9 mouse cellular contexts compared by ENCODE assay signal in the genomic region with DNA sequence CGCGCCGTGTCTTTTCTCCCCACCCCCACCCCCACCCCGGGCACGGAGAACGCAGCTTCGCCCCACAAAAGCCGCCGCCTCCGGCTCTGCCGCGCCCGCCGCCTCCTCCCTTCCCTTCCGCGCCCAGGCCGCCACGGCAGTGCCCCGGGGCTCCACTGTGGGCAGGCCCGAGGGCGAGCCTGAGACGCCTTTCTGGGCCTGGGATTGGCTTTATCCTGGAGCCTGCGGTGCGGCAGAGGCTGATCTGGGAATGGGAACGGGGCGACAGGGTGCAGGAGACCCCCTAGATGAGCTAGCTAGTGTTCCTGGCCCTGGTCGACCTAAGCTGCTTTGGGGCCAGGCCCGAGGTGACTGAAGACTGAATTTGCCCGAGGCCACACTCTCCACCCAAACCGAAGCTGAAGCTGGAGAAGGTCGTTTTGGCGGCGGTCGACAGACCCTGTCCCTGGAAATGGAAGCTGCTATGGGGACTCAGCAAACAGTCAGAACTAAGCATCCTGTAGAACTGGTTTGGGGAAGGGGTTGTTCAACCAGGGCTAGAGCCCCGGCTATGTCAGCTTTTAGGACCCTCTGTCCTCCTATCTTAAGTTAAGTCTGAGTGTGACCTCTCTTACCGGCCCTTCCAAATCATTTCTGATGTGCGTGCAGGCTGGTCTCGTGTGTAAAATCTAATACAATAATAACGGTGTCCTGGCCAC. TPM values are rescaled to one million over a fixed set of nuclear protein-coding genes. Genes with fewer than 3 reads are reported as not detected.
DNase-seq lines count a peak whose midpoint lies in the region; ATAC-seq and TF ChIP-seq lines count a peak whose summit lies in the region.
"Had no signal": no experiment of that assay in that cellular context is flagged by ENCODE, and none has a peak within 500 bp of the region (broad histone marks: within the 10 kb centered on the region; RNA-seq: fewer than 3 reads in every experiment).

No protein-coding gene starts in this region.

- DNase-seq in layer of hippocampus, adult 2 months (ENCODE audit: low spot score in 2 of 2): no peak
- DNase-seq in layer of hippocampus, adult 9-10 months (ENCODE audit: low spot score): no peak
- no peak for DNase-seq in liver, adult 2 months (ENCODE audit: extremely low read depth, low read depth, low spot score)
- peak; percentile 82 for DNase-seq in thymus, postnatal 14 days

- peaks cover 32% of the 10 kb centered on the region for H3K4me1 ChIP-seq in bone marrow macrophage, adult 2 months (ENCODE audit: control insufficient read depth, insufficient read depth, low read length)
- H3K4me1 ChIP-seq in hindbrain, embryonic 15.5 days (replicated peaks): peaks cover 33% of the 10 kb centered on the region
- peaks cover 9% of the 10 kb centered on the region for H3K4me1 ChIP-seq in liver, adult 2 months (ENCODE audit: control insufficient read depth, insufficient read depth, low read length)

- H3K79me2 ChIP-seq in liver, adult 2 months (ENCODE audit: control insufficient read depth, insufficient read depth, low read length): peaks cover 13% of the 10 kb centered on the region
- H3K79me2 ChIP-seq in myocyte (ENCODE audit: control insufficient read depth, insufficient read depth): peaks cover 41% of the 10 kb centered on the region

- H3K27me3 ChIP-seq in hindbrain, embryonic 15.5 days: no peaks in the 10 kb centered on the region
- H3K27me3 ChIP-seq in liver, adult 2 months (ENCODE audit: control insufficient read depth, insufficient read depth, low read length): no peaks in the 10 kb centered on the region
- H3K27me3 ChIP-seq in myocyte (ENCODE audit: control insufficient read depth, insufficient read depth, insufficient read length): no peaks in the 10 kb centered on the region

- no peak for TF ChIP-seq CTCF in layer of hippocampus, adult 2 months (conservative IDR thresholded peaks at IDR 0.05)
- no peak for TF ChIP-seq CTCF in bone marrow macrophage, adult 2 months (IDR thresholded peaks at IDR 0.05; ENCODE audit: low read depth, low read length)
- TF ChIP-seq CTCF in liver, adult 2 months (IDR thresholded peaks at IDR 0.05; ENCODE audit: low read depth, low read length): no peak

- ATAC-seq in erythroid progenitor cell, adult 5-6 weeks (replicated peaks; ENCODE audit: low FRiP score, poor library complexity, severe bottlenecking): peak; percentile 64
- ATAC-seq in hindbrain, embryonic 15.5 days (ENCODE audit: low FRiP score, low read depth): peak; percentile 41

- WGBS in hindbrain, embryonic 15.5 days: under 1% methylated on average over 36 of the region's 39 CpGs
- under 1% methylated on average over 37 of the region's 39 CpGs for WGBS in liver, adult 2 months

- H3K9me3 ChIP-seq in hindbrain, embryonic 15.5 days: no peaks in the 10 kb centered on the region

- peak overlapping the region; percentile 93 for H3K4me3 ChIP-seq in layer of hippocampus, adult 2 months
- H3K4me3 ChIP-seq in bone marrow macrophage, adult 2 months (ENCODE audit: insufficient read depth, low read length): peak overlapping the region; percentile 82
- H3K4me3 ChIP-seq in hindbrain, embryonic 15.5 days: peak overlapping the region; percentile 74
- peak overlapping the region; percentile 71 for H3K4me3 ChIP-seq in liver, adult 2 months (ENCODE audit: insufficient read depth, low read depth, low read length)
- peak overlapping the region; percentile 84 for H3K4me3 ChIP-seq in myocyte

- H3K36me3 ChIP-seq in hindbrain, embryonic 15.5 days: no peaks in the 10 kb centered on the region
- H3K36me3 ChIP-seq in liver, adult 2 months (ENCODE audit: control insufficient read depth, insufficient read depth, low read length): no peaks in the 10 kb centered on the region
- H3K36me3 ChIP-seq in myocyte (ENCODE audit: control insufficient read depth, insufficient read depth): no peaks in the 10 kb centered on the region

- no peak for TF ChIP-seq POLR2A in bone marrow macrophage, adult 2 months (IDR thresholded peaks at IDR 0.05; ENCODE audit: borderline replicate concordance, low read depth, low read length)
- no peak for TF ChIP-seq POLR2A in liver, adult 2 months (IDR thresholded peaks at IDR 0.05; ENCODE audit: extremely low read depth, insufficient read depth, low read length)
- TF ChIP-seq POLR2A in myocyte (IDR thresholded peaks at IDR 0.05; ENCODE audit: insufficient read length, low read depth): no peak

- H3K4me2 ChIP-seq in hindbrain, embryonic 15.5 days: peak overlapping the region; percentile 94
- H3K4me2 ChIP-seq in myocyte (ENCODE audit: low read depth): peak overlapping the region; percentile 98

- H3K9ac ChIP-seq in hindbrain, embryonic 15.5 days: peak overlapping the region; percentile 87
- H3K9ac ChIP-seq in liver, adult 2 months (ENCODE audit: low read depth, low read length): peak overlapping the region; percentile 77

- H3ac ChIP-seq in myocyte (ENCODE audit: control insufficient read depth, insufficient read length): peak overlapping the region; percentile 71

- peak overlapping the region; percentile 96 for H3K27ac ChIP-seq in layer of hippocampus, adult 2 months
- peak overlapping the region; percentile 39; the same call in 1 of the 2 replicates for H3K27ac ChIP-seq in bone marrow macrophage, adult 2 months (ENCODE audit: insufficient read depth, low read depth, low read length)
- peak overlapping the region; percentile 88 for H3K27ac ChIP-seq in hindbrain, embryonic 15.5 days (replicated peaks)
- H3K27ac ChIP-seq in liver, adult 2 months (replicated peaks; ENCODE audit: insufficient read depth, low read depth, low read length): peak overlapping the region; percentile 79

TF ChIP-seq in myocyte, 11 proteins besides CTCF, POLR2A, EP300 and RAD21:
- no peak for TF ChIP-seq USF1 (IDR thresholded peaks at IDR 0.05; ENCODE audit: low read depth)
- no peak for TF ChIP-seq MAX (IDR thresholded peaks at IDR 0.05; ENCODE audit: low read depth)
- TF ChIP-seq E2F4 (IDR thresholded peaks at IDR 0.05; ENCODE audit: insufficient read depth): no peak

RNA-seq across cellular contexts. Expression of a gene that starts 0.6 kb away (rescaled TPM):
- 10 to 100 TPM; 88.7 to 94.8 TPM for total RNA-seq in layer of hippocampus, adult 2 months (2021)
- 15.5 and 17.9 TPM in 2 replicates for polyA plus RNA-seq in bone marrow macrophage, adult 2 months (2012; ENCODE audit: insufficient read depth, insufficient read length, missing spikeins)
- 7.2 and 11.3 TPM in 2 replicates for total RNA-seq in erythroid progenitor cell, adult 5-6 weeks (2015; ENCODE audit: low replicate concordance)
- total RNA-seq in erythroid progenitor cell, adult 5-6 weeks (2017; ENCODE audit: low replicate concordance): 0.23 and 1.8 TPM in 2 replicates
- polyA plus RNA-seq in hindbrain, embryonic 15.5 days (2015; fragmentation: Nextera tagmentation; extraction: Ambion mirVana): 35.2 and 39.3 TPM in 2 replicates
- 1.3 and 2.6 TPM in 2 replicates for total RNA-seq in liver, adult 2 months (2014; rRNA removed)
- 5.5 and 7.4 TPM in 2 replicates for polyA plus RNA-seq in liver, adult 2 months (2012; rRNA removed)
- 47.6 TPM for polyA plus RNA-seq in myocyte (2012; fragmentation: generic; extraction: Trizol)

RNA-seq across cellular contexts. Expression of a gene that starts 30.7 kb away (rescaled TPM):
- 10 to 100 TPM; 70.4 to 82.6 TPM for total RNA-seq in layer of hippocampus, adult 2 months (2021)
- 60.3 and 61.3 TPM in 2 replicates for polyA plus RNA-seq in bone marrow macrophage, adult 2 months (2012; ENCODE audit: insufficient read depth, insufficient read length, missing spikeins)
- 154 and 195 TPM in 2 replicates for total RNA-seq in erythroid progenitor cell, adult 5-6 weeks (2015; ENCODE audit: low replicate concordance)
- 314 and 346 TPM in 2 replicates for total RNA-seq in erythroid progenitor cell, adult 5-6 weeks (2017; ENCODE audit: low replicate concordance)
- 100 and 101 TPM in 2 replicates for polyA plus RNA-seq in hindbrain, embryonic 15.5 days (2015; fragmentation: Nextera tagmentation; extraction: Ambion mirVana)
- 14.6 and 15.6 TPM in 2 replicates for total RNA-seq in liver, adult 2 months (2014; rRNA removed)
- polyA plus RNA-seq in liver, adult 2 months (2012; rRNA removed): 6.6 TPM in 2 replicates
- 17.6 TPM for polyA plus RNA-seq in myocyte (2012; fragmentation: generic; extraction: Trizol)

RNA-seq across cellular contexts. Expression of a gene that starts 31.6 kb away (rescaled TPM):
- total RNA-seq in layer of hippocampus, adult 2 months (2021): not detected
- not detected in 2 replicates for polyA plus RNA-seq in bone marrow macrophage, adult 2 months (2012; ENCODE audit: insufficient read depth, insufficient read length, missing spikeins)
- not detected in 2 replicates for total RNA-seq in erythroid progenitor cell, adult 5-6 weeks (2015; ENCODE audit: low replicate concordance)
- not detected in 2 replicates for total RNA-seq in erythroid progenitor cell, adult 5-6 weeks (2017; ENCODE audit: low replicate concordance)
- 0.56 and 0.80 TPM in 2 replicates for polyA plus RNA-seq in hindbrain, embryonic 15.5 days (2015; fragmentation: Nextera tagmentation; extraction: Ambion mirVana)
- total RNA-seq in liver, adult 2 months (2014; rRNA removed): not detected in 2 replicates
- not detected in 2 replicates for polyA plus RNA-seq in liver, adult 2 months (2012; rRNA removed)
- polyA plus RNA-seq in myocyte (2012; fragmentation: generic; extraction: Trizol): 0.47 TPM
- total RNA-seq: left cerebral cortex, postnatal 25 days had no signal

RNA-seq across cellular contexts. Expression of a gene that starts 39.8 kb away (rescaled TPM):
- 100 to 1,000 TPM; 278 to 305 TPM for total RNA-seq in layer of hippocampus, adult 2 months (2021)
- 177 and 186 TPM in 2 replicates for polyA plus RNA-seq in bone marrow macrophage, adult 2 months (2012; ENCODE audit: insufficient read depth, insufficient read length, missing spikeins)
- 84.7 and 109 TPM in 2 replicates for total RNA-seq in erythroid progenitor cell, adult 5-6 weeks (2015; ENCODE audit: low replicate concordance)
- 31.3 and 35.6 TPM in 2 replicates for total RNA-seq in erythroid progenitor cell, adult 5-6 weeks (2017; ENCODE audit: low replicate concordance)
- polyA plus RNA-seq in hindbrain, embryonic 15.5 days (2015; fragmentation: Nextera tagmentation; extraction: Ambion mirVana): 222 and 231 TPM in 2 replicates
- total RNA-seq in liver, adult 2 months (2014; rRNA removed): 63.5 and 85.9 TPM in 2 replicates
- 77.2 and 82.0 TPM in 2 replicates for polyA plus RNA-seq in liver, adult 2 months (2012; rRNA removed)
- 126 TPM for polyA plus RNA-seq in myocyte (2012; fragmentation: generic; extraction: Trizol)

Comparison
In these comparisons a context has a peak if more than half of its experiments do, and no peak if none do; other contexts are left out.
1. H3K27ac ChIP-seq: peak in every context shown above with its lines; median percentile 96 in layer of hippocampus, adult 2 months; 88 in hindbrain, embryonic 15.5 days; 79 in liver, adult 2 months; 39 in bone marrow macrophage, adult 2 months.